Mouse (Mus musculus) intestine, embryonic 14.5 days (tissue): ENCODE measurements around the gene Olfr701. TPM values are rescaled to one million over a fixed set of nuclear protein-coding genes. Genes with fewer than 3 reads are reported as not detected.

Experiments used
- polyA plus RNA-seq: library from polyadenylated mRNA; unstranded; fragments of >200 nt; fragmentation: Nextera tagmentation; extraction: Ambion mirVana; gene quantifications from 2 replicates; pipeline ENCODE4 v1.2.1, GENCODE M21; 2014

The Olfr701 gene
- polyA plus RNA-seq, 1 experiment from 2014 or later, result not detected

Other genes with a start within 250 kb of the Olfr701 start
- not detected in 2 replicates for gene Olfr693, start 133.5 kb upstream of the Olfr701 start, polyA plus RNA-seq
- not detected in 2 replicates for gene Olfr694, start 122.3 kb upstream of the Olfr701 start, polyA plus RNA-seq
- gene Olfr695, start 97.7 kb upstream of the Olfr701 start, polyA plus RNA-seq, result not detected in 2 replicates
- not detected in 2 replicates for gene Olfr697, start 71.7 kb upstream of the Olfr701 start, polyA plus RNA-seq
- gene Olfr698, start 58.7 kb upstream of the Olfr701 start, polyA plus RNA-seq, result not detected in 2 replicates
- not detected in 2 replicates for gene Olfr699, start 20.9 kb upstream of the Olfr701 start, polyA plus RNA-seq
- gene Olfr700, start 5.3 kb upstream of the Olfr701 start, polyA plus RNA-seq, result not detected in 2 replicates
- not detected in 2 replicates for gene Olfr702, start 19.8 kb downstream of the Olfr701 start, polyA plus RNA-seq
- gene Olfr703, start 29.2 kb downstream of the Olfr701 start, polyA plus RNA-seq, result not detected in 2 replicates
- gene Olfr704, start 49.1 kb downstream of the Olfr701 start, polyA plus RNA-seq, result not detected in 2 replicates
- not detected in 2 replicates for gene Olfr705, start 62.8 kb downstream of the Olfr701 start, polyA plus RNA-seq
- not detected in 2 replicates for gene Olfr706, start 74.0 kb downstream of the Olfr701 start, polyA plus RNA-seq
- not detected in 2 replicates for gene Olfr707, start 87.1 kb downstream of the Olfr701 start, polyA plus RNA-seq
- not detected in 2 replicates for gene Olfr1532-ps1, start 93.9 kb downstream of the Olfr701 start, polyA plus RNA-seq
- not detected in 2 replicates for gene Olfr709-ps1, start 118.1 kb downstream of the Olfr701 start, polyA plus RNA-seq
- gene Olfr710, start 134.2 kb downstream of the Olfr701 start, polyA plus RNA-seq, result not detected in 2 replicates
- gene Olfr6, start 149.8 kb downstream of the Olfr701 start, polyA plus RNA-seq, result not detected in 2 replicates
- gene Olfr711, start 161.3 kb downstream of the Olfr701 start, polyA plus RNA-seq, result not detected in 2 replicates
- not detected in 2 replicates for gene Olfr2, start 191.9 kb downstream of the Olfr701 start, polyA plus RNA-seq
- not detected in 2 replicates for gene Olfr713, start 217.0 kb downstream of the Olfr701 start, polyA plus RNA-seq